Mouse (Mus musculus) lung, postnatal 0 days (tissue): Measurements from ENCODE around the gene Sf3a2. TPM values are rescaled to one million over a fixed set of nuclear protein-coding genes. Genes with fewer than 3 reads are reported as not detected.

Source experiments
- ATAC-seq: fragments of 200-750 bp; cut with Nextera tagmentation; 2 replicates; pipeline ENCODE4 v1.8.0; 2017; ENCODE audit warnings: moderate library complexity
- DNase-seq: peaks from one replicate; pipeline ENCODE4 v3.0.0-alpha.2; 2016; ENCODE audit warnings: low spot score
- H3K27ac ChIP-seq: fragments of 300-500 bp; sonication (generic); 2 replicates; pipeline ENCODE4 v1.5.1; 2014; ENCODE audit warnings: antibody characterized with exemption, mild to moderate bottlenecking, low read length, mixed read lengths
- H3K27me3 ChIP-seq: fragments of 300-500 bp; sonication (generic); replicated peaks from 2 replicates; pipeline ENCODE4 v1.6.1; 2014; ENCODE audit warnings: low read length, mixed read lengths; ENCODE audit not compliant: insufficient read depth
- H3K36me3 ChIP-seq: fragments of 300-500 bp; sonication (generic); 2 replicates; pipeline ENCODE4 v1.6.1; 2014; ENCODE audit warnings: low read length, mixed read lengths; ENCODE audit not compliant: insufficient read depth
- H3K4me1 ChIP-seq: fragments of 300-500 bp; sonication (generic); 2 replicates; pipeline ENCODE4 v1.6.1; 2014; ENCODE audit warnings: antibody characterized with exemption, low read depth, low read length, mixed read lengths; ENCODE audit not compliant: insufficient read depth
- H3K4me2 ChIP-seq: fragments of 300-500 bp; sonication (generic); replicated peaks from 2 replicates; pipeline ENCODE4 v1.6.1; 2014; ENCODE audit warnings: low read depth, mild to moderate bottlenecking, low read length, moderate library complexity, mixed read lengths
- H3K4me3 ChIP-seq: fragments of 300-500 bp; sonication (generic); 2 replicates; pipeline ENCODE4 v1.5.1; 2014; ENCODE audit warnings: low read depth, low read length
- H3K9ac ChIP-seq: fragments of 300-500 bp; sonication (generic); replicated peaks from 2 replicates; pipeline ENCODE4 v1.6.1; 2014; ENCODE audit warnings: low read depth, mild to moderate bottlenecking
- H3K9me3 ChIP-seq: fragments of 300-500 bp; sonication (generic); 2 replicates; pipeline ENCODE4 v1.6.1; 2016; ENCODE audit warnings: low read length, mixed read lengths
- CTCF ChIP-seq: IDR thresholded peaks from 2 replicates; pipeline ENCODE4 v1.5.1; 2016; ENCODE audit warnings: antibody characterized with exemption, mild to moderate bottlenecking
- EP300 ChIP-seq: IDR thresholded peaks from 2 replicates; pipeline ENCODE4 v1.6.1; 2016; ENCODE audit warnings: antibody characterized with exemption, mild to moderate bottlenecking, control low read depth
- WGBS: fragments of 180-500 bp; shearing (Covaris S2); extraction: QIAGEN DNeasy Blood & Tissue Kit; methylation state at CpG from one replicate; pipeline ENCODE4 v1.1.7; 2014; 5-methylcytosine and 5-hydroxymethylcytosine counted together
- polyA plus RNA-seq: library from polyadenylated mRNA; unstranded; fragments of >200 nt; fragmentation: Nextera tagmentation; extraction: Ambion mirVana; gene quantifications from 2 replicates; pipeline ENCODE4 v1.2.1, GENCODE M21; 2015

The Sf3a2 gene
- polyA plus RNA-seq, 1 experiment from 2014 or later, result 29.4 TPM

GRCm38 (mm10) chr10:80797186-80798149 lies 530 bp upstream of the Sf3a2 start:
- Histone ChIP-seq H3K4me3 (peak overlapping the region; percentile 84), H3K27me3 (no peaks in the 10 kb centered on the region), H3K9ac (peak overlapping the region; percentile 98), H3K27ac (peak overlapping the region; percentile 94), H3K4me1 (peaks cover 16% of the 10 kb centered on the region), H3K36me3 (0 out of 2 replicates have a peak, but pooled peaks cover 11% of the 10 kb centered on the region), H3K4me2 (peak overlapping the region; percentile 85), H3K9me3 (no peaks in the 10 kb centered on the region)
- ATAC-seq, result peak; percentile 71
- WGBS, result 2% methylated on average over 52 of the region's 59 CpGs
- TF ChIP-seq CTCF (no peak), EP300 (no peak)
- DNase-seq, result peak; percentile 81

DNA sequence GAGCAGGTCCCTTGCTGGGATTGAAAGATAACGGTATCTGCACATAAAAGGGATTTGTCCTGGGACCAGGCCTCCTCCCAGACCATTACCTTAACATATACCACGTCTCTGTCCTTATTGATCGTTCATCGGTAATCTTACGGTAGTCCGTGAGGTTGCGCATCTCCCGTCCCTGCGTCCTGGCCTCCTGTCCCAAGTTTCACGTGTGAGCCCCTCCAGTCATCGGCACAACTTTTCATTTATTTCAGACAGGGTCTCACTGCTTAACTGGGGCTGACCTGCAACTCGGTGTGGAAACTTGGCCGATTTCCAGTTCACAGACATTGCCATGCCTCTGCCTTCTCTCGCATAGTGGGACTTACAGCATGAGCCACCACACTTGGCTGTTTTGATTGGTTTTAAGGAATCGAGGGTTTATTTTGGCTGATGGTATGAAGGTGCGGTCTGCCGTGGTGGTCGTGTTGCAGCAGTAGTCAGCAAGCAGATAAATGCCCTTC lies 1.1 kb downstream of the Sf3a2 start:
- TF ChIP-seq EP300 (no peak), CTCF (no peak)
- Histone ChIP-seq H3K4me1 (peaks cover 16% of the 10 kb centered on the region), H3K36me3 (0 out of 2 replicates have a peak, but pooled peaks cover 8% of the 10 kb centered on the region)

DNA sequence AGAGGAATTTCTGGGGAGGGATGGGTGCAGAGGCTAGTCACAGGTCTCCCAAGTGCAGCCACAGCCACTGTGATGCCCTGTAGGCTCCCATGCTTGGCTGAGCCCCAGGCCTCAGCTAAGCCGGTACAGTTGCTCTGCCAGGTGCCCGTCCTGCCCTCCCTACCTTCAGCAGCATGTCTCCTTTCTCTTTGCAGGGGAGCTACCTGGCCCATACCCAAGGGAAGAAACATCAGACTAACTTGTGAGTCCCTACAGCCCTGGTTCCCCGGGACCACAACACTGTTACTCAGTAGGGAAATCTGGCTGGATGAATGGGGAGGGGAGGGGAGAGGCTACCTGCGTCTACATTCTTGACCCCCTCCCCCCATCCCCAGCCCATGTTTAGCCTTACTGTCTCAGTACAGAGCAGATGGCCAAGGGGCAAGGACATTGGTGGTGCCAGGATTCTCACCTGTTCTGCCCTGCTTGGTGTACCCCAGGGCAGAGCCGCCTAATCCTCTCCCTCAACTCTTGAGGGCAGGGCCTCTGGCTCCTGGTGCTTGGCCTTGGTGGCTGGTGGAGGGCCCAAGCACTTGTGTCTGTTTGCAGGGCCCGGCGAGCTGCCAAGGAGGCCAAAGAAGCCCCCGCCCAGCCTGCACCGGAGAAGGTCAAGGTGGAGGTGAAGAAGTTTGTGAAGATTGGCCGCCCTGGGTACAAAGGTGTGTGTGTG lies 4.4 kb downstream of the Sf3a2 start:
- TF ChIP-seq CTCF (no peak), EP300 (no peak)
- H3K9me3 ChIP-seq, result no peaks in the 10 kb centered on the region
- H3K36me3 ChIP-seq, result 0 out of 2 replicates have a peak, but pooled peaks cover 3% of the 10 kb centered on the region
- no peak overlapping the region for H3K4me2 ChIP-seq
- no peaks in the 10 kb centered on the region for H3K27me3 ChIP-seq
- no peak overlapping the region for H3K4me3 ChIP-seq
- H3K9ac ChIP-seq, result no peak overlapping the region
- H3K27ac ChIP-seq, result no peak overlapping the region
- DNase-seq (no peak), ATAC-seq (no peak)
- WGBS, result 80% methylated on average over 10 of the region's 10 CpGs
- H3K4me1 ChIP-seq, result peaks cover 7% of the 10 kb centered on the region

More for the DNA sequence above, 1.1 kb downstream of the Sf3a2 start:
- WGBS, result 0% methylated on average over 18 of the region's 18 CpGs
- no peaks in the 10 kb centered on the region for H3K9me3 ChIP-seq
- peak overlapping the region; percentile 85 for H3K4me2 ChIP-seq
- H3K27ac ChIP-seq, result peak overlapping the region; percentile 94
- no peaks in the 10 kb centered on the region for H3K27me3 ChIP-seq
- peak overlapping the region; percentile 98 for H3K9ac ChIP-seq
- ATAC-seq (no peak), DNase-seq (peak; percentile 57)
- H3K4me3 ChIP-seq, result peak overlapping the region; percentile 84

GRCm38 (mm10) chr10:80802996-80803395 lies 5.0 kb downstream of the Sf3a2 start:
- H3K27ac ChIP-seq, result no peak overlapping the region
- no peak overlapping the region for H3K9ac ChIP-seq
- ATAC-seq (no peak), DNase-seq (no peak)
- TF ChIP-seq CTCF (no peak), EP300 (no peak)
- 0 out of 2 replicates have a peak, but pooled peaks cover under 1% of the 10 kb centered on the region for H3K27me3 ChIP-seq
- H3K4me2 ChIP-seq, result no peak overlapping the region
- H3K4me1 ChIP-seq, result peaks cover 13% of the 10 kb centered on the region
- H3K36me3 ChIP-seq, result 0 out of 2 replicates have a peak, but pooled peaks cover 3% of the 10 kb centered on the region
- H3K9me3 ChIP-seq, result no peaks in the 10 kb centered on the region
- H3K4me3 ChIP-seq, result no peak overlapping the region
- WGBS, result 79% methylated on average over 2 of the region's 3 CpGs

DNA sequence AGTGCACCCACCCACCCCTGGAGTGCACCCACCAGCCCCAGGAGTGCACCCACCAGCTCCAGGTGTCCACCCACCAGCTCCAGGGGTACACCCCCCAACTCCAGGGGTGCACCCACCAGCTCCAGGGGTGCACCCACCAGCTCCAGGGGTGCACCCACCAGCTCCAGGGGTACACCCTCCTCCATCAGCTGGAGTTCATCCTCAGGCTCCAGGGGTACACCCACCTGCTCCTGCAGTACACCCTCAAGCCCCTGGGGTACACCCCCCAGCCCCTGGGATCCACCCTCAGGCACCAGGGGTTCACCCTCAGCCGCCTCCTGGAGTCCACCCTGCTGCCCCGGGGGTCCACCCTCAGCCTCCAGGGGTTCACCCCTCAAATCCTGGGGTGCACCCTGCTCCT lies 6.3 kb downstream of the Sf3a2 start:
- H3K9ac ChIP-seq, result no peak overlapping the region
- no peak overlapping the region for H3K27ac ChIP-seq
- 100% methylated on average over 2 of the region's 2 CpGs for WGBS
- DNase-seq (no peak), ATAC-seq (no peak)
- 0 out of 2 replicates have a peak, but pooled peaks cover 3% of the 10 kb centered on the region for H3K36me3 ChIP-seq
- H3K4me2 ChIP-seq, result no peak overlapping the region
- TF ChIP-seq CTCF (no peak), EP300 (no peak)
- H3K4me3 ChIP-seq, result no peak overlapping the region
- H3K27me3 ChIP-seq, result peaks cover 13% of the 10 kb centered on the region; the same call in 1 of the 2 replicates
- H3K4me1 ChIP-seq, result peaks cover 18% of the 10 kb centered on the region
- H3K9me3 ChIP-seq, result no peaks in the 10 kb centered on the region

DNA sequence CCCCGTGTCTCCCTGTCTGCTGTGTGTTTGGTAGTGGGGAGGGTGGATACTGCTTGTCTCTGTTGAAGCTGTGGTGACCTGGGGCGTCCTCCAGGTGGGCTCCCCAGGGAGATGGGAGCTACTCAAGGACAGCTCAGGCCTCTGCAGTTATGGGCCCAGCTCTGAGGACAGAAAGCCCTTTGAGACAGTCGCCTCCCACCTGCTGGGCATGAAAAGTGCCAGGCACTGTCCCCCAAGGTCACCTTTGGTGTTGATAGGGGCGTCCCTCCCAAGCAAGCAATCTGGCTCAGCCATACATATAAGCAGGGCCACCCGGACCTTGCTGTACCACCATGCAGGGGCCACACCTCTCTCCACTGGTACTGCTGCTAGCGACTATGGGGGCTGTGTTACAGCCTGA lies 6.9 kb downstream of the Sf3a2 start, which contains the start of gene Amh:
Gene Amh, plus strand, starts transcription at position 328 of the 400 bp plus-strand sequence.
- ATAC-seq (no peak), DNase-seq (no peak)
- no peak within 1 kb of the TSS for H3K9ac ChIP-seq
- no peak for TF ChIP-seq CTCF
- TF ChIP-seq EP300, result no peak
- WGBS, result 66% methylated on average over 6 of the region's 6 CpGs
- no peak within 1 kb of the TSS for H3K4me3 ChIP-seq
- peaks cover 14% of the 10 kb centered on the region for H3K4me1 ChIP-seq
- H3K36me3 ChIP-seq, result 0 out of 2 replicates have a peak, but pooled peaks cover 3% of the 10 kb centered on the region
- H3K9me3 ChIP-seq, result no peaks in the 10 kb centered on the region
- no peak within 1 kb of the TSS for H3K27ac ChIP-seq
- H3K27me3 ChIP-seq, result peaks cover 17% of the 10 kb centered on the region; the same call in 1 of the 2 replicates
- no peak within 1 kb of the TSS for H3K4me2 ChIP-seq
